Mouse (Mus musculus): ENCODE measurements around the gene Gm10065. TPM values are rescaled to one million over a fixed set of nuclear protein-coding genes. Genes with fewer than 3 reads are reported as not detected.
A peak's percentile ranks its signal among the peaks of the same experiment; 100 is the strongest.
"Not testable (repeated sequence)": the region's sequence is repeated elsewhere in the genome, so short reads cannot be mapped to it uniquely, and the experiment has no call there.

Gm10065 gene
- total and polyA plus RNA-seq, 3 experiments = not detected

DNA sequence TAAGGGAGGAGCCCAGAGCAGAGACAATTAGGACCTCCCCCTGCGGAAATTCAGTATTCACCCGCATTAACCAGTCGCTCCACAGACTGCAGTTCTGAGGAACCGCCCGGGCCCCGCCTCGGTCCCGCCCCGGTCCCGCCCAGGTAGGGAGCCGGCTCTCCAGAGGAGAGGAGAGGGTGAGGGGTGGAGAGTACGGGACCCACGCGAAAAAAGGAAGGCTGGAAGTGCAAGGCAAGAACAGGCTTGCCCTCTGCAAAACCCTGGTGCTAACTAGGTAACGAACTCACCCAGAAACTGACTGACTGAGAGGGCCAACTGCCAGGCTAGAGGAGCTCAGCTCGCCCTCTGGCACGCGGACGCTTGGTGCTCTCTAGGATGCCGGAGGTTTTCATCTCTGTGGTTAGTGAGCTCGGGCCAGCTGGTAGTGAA, 27.0 kb upstream of the Gm10065 start (continued):
- TF ChIP-seq SIN3A (IDR thresholded peaks at IDR 0.05; ENCODE audit: low read length) = peak; percentile 54; the same call in 1 of the 2 replicates
- TF ChIP-seq POLR2AphosphoS2 (IDR thresholded peaks at IDR 0.05; ENCODE audit: low read depth, low read length) = no peak; the same call in 1 of the 2 replicates
- TF ChIP-seq MEF2A (IDR thresholded peaks at IDR 0.05; ENCODE audit: borderline replicate concordance, low read depth, low read length) = no peak
- TF ChIP-seq POLR2A (IDR thresholded peaks at IDR 0.05; ENCODE audit: low read depth, low read length) = peak; percentile 83
- no peak for TF ChIP-seq PAX5 (IDR thresholded peaks at IDR 0.05; ENCODE audit: low read length)
- no peak; the same call in 1 of the 2 replicates for TF ChIP-seq RAD21 (IDR thresholded peaks at IDR 0.05; ENCODE audit: low read depth, low read length)
- TF ChIP-seq ZC3H11A (IDR thresholded peaks at IDR 0.05; ENCODE audit: low read depth, low read length) = no peak
- TF ChIP-seq MAFK (IDR thresholded peaks at IDR 0.05; ENCODE audit: insufficient replicate concordance, low read length) = no peak

DNA sequence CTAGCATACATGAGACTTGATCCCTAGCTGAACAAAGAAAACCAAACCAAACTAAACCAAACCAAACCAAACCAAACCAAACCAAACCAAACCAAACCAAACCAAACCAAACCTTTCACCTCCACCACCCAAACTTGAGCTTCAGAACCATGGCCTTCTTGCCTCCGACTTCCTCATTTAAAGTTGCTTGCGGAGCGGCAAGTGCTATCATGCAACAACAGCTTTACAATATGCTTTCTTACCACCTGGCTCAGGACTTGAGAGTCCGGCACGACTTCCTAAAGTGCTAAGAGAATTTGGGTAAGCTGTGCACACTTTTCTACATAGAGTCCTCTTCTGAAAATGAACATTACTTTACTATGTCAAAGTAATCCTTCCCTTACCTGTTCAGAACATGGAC, 23.1 kb upstream of the Gm10065 start:
- H3K4me1 ChIP-seq (ENCODE audit: control insufficient read depth in 1 of 2, insufficient read depth in 2 of 2) = peaks cover 0 to 9% of the 10 kb centered on the region in 2 experiments; a peak in 2 of 4 replicates
- dilution Hi-C loops (cut with MboI; ENCODE audit: extremely low pct_ligation_motif_present, extremely low pct_unique_long_range_greater_than_20kb, low sequenced_read_pairs) = no loop called here

DNA sequence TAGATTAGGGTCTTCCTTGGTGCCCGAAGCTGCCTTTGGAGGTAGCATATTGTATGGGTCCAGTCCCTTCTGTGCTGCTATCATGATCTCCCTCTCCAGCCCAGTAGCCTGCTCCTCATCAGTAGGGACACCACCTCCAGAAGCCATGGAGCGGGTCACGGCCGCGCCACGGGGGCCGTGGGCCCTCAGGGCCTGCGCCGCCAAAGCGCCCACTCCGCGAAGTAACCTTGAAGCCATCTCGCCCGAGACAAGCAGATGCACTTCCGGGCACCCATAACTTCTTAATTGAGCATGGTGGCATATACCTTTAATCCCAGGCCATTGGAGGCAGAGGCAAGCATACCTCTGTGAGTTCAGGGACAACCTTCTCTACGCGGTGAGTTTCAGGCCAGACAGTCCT, 21.9 kb upstream of the Gm10065 start, which contains the start of gene Gm11273:
TSS of gene Gm11273 (minus strand) at position 237 of the 400 bp plus-strand sequence.
- H3K9ac ChIP-seq (ENCODE audit: insufficient read depth, low read depth); H3K36me3 ChIP-seq (replicated peaks in 1 of 2; ENCODE audit: control insufficient read depth in 1 of 2, insufficient read depth in 1 of 2, low read length in 1 of 2); H3K4me3 ChIP-seq (replicated peaks in 1 of 3; ENCODE audit: low read depth in 2 of 3, low read length in 2 of 3, poor library complexity in 1 of 3); H3K27ac ChIP-seq (ENCODE audit: insufficient read depth, low read depth); H3K9me3 ChIP-seq (replicated peaks; ENCODE audit: low read length); H3K4me2 ChIP-seq (ENCODE audit: insufficient read depth, low read depth, poor library complexity, severe bottlenecking); DNase-seq (ENCODE audit: extremely low read depth); in situ Hi-C loops (cut with MboI; ENCODE audit: low pct_ligation_motif_present, low pct_unique_long_range_greater_than_20kb, low sequenced_read_pairs); H3K4me1 ChIP-seq (ENCODE audit: control insufficient read depth in 1 of 2, insufficient read depth in 2 of 2); dilution Hi-C loops (cut with MboI; ENCODE audit: extremely low pct_ligation_motif_present, extremely low pct_unique_long_range_greater_than_20kb, low sequenced_read_pairs); H3K79me2 ChIP-seq (replicated peaks; ENCODE audit: control insufficient read depth, extremely low read depth, insufficient read depth, poor library complexity, severe bottlenecking); H3K27me3 ChIP-seq (replicated peaks): not testable (repeated sequence)

More for the DNA sequence above, 23.1 kb upstream of the Gm10065 start:
- no peaks in the 10 kb centered on the region for H3K36me3 ChIP-seq (replicated peaks in 1 of 2; ENCODE audit: control insufficient read depth in 1 of 2, insufficient read depth in 1 of 2, low read length in 1 of 2)
- no peaks in the 10 kb centered on the region for H3K27me3 ChIP-seq (replicated peaks)
- no peak overlapping the region for H3K4me3 ChIP-seq (replicated peaks in 1 of 3; ENCODE audit: low read depth in 2 of 3, low read length in 2 of 3, poor library complexity in 1 of 3)
- no peak overlapping the region for H3K4me2 ChIP-seq (ENCODE audit: insufficient read depth, low read depth, poor library complexity, severe bottlenecking)
- H3K79me2 ChIP-seq (replicated peaks; ENCODE audit: control insufficient read depth, extremely low read depth, insufficient read depth, poor library complexity, severe bottlenecking) = no peaks in the 10 kb centered on the region
- no peak for DNase-seq (ENCODE audit: extremely low read depth)
- no peak overlapping the region for H3K9ac ChIP-seq (ENCODE audit: insufficient read depth, low read depth)
- TF ChIP-seq MYC (IDR thresholded peaks at IDR 0.05; ENCODE audit: low read depth, low read length) (no peak), TBP (conservative IDR thresholded peaks at IDR 0.05; ENCODE audit: low read depth, low read length) (no peak), CHD1 (IDR thresholded peaks at IDR 0.05; ENCODE audit: low read depth, low read length) (no peak)
- no peaks in the 10 kb centered on the region for H3K9me3 ChIP-seq (replicated peaks; ENCODE audit: low read length)
- in situ Hi-C loops (cut with MboI; ENCODE audit: low pct_ligation_motif_present, low pct_unique_long_range_greater_than_20kb, low sequenced_read_pairs) = no loop called here
- H3K27ac ChIP-seq (ENCODE audit: insufficient read depth, low read depth) = no peak overlapping the region

DNA sequence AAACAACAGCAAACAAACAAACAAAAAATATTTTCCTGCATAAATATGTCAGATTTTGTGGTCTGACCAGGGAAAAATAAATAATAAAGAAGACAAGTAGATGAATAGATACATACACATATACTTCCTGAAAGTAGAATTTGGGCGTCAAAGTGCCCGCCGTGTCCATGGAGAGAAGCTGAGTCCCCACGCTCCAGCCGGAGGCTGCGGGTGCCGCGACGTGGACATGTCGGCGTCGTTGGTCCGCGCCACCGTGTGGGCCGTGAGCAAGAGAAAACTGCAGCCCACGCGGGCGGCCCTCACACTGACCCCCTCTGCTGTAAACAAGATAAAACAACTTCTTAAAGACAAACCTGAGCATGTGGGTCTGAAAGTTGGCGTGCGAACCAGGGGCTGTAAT, 15.8 kb upstream of the Gm10065 start, which contains the start of gene AK157302:
TSS of gene AK157302 (plus strand) at position 144 of the 400 bp plus-strand sequence.
- no peak within 1 kb of the TSS for H3K4me3 ChIP-seq (replicated peaks in 1 of 3; ENCODE audit: low read depth in 2 of 3, low read length in 2 of 3, poor library complexity in 1 of 3)
- H3K27me3 ChIP-seq (replicated peaks) = no peaks in the 10 kb centered on the region
- H3K9me3 ChIP-seq (replicated peaks; ENCODE audit: low read length) = no peaks in the 10 kb centered on the region
- dilution Hi-C loops (cut with MboI; ENCODE audit: extremely low pct_ligation_motif_present, extremely low pct_unique_long_range_greater_than_20kb, low sequenced_read_pairs) = no loop called here
- no peaks in the 10 kb centered on the region for H3K4me1 ChIP-seq (ENCODE audit: control insufficient read depth in 1 of 2, insufficient read depth in 2 of 2)
- DNase-seq (ENCODE audit: extremely low read depth) = no peak
- in situ Hi-C loops (cut with MboI; ENCODE audit: low pct_ligation_motif_present, low pct_unique_long_range_greater_than_20kb, low sequenced_read_pairs) = no loop called here
- H3K27ac ChIP-seq (ENCODE audit: insufficient read depth, low read depth) = no peak within 1 kb of the TSS
- no peak within 1 kb of the TSS for H3K9ac ChIP-seq (ENCODE audit: insufficient read depth, low read depth)
- no peaks in the 10 kb centered on the region for H3K79me2 ChIP-seq (replicated peaks; ENCODE audit: control insufficient read depth, extremely low read depth, insufficient read depth, poor library complexity, severe bottlenecking)
- no peak within 1 kb of the TSS for H3K4me2 ChIP-seq (ENCODE audit: insufficient read depth, low read depth, poor library complexity, severe bottlenecking)
- no peaks in the 10 kb centered on the region for H3K36me3 ChIP-seq (replicated peaks in 1 of 2; ENCODE audit: control insufficient read depth in 1 of 2, insufficient read depth in 1 of 2, low read length in 1 of 2)
- no peak for TF ChIP-seq GABPA (IDR thresholded peaks at IDR 0.05; ENCODE audit: insufficient replicate concordance, low read depth, low read length)
- TF ChIP-seq MYC (IDR thresholded peaks at IDR 0.05; ENCODE audit: low read depth, low read length) = no peak
- TF ChIP-seq CHD2 (IDR thresholded peaks at IDR 0.05; ENCODE audit: low read length) = no peak
